Mouse (Mus musculus): Measurements from ENCODE around the gene Btbd9.
"Not testable (repeated sequence)": the region's sequence is repeated elsewhere in the genome, so short reads cannot be mapped to it uniquely, and the experiment has no call there.

The Btbd9 gene

DNA sequence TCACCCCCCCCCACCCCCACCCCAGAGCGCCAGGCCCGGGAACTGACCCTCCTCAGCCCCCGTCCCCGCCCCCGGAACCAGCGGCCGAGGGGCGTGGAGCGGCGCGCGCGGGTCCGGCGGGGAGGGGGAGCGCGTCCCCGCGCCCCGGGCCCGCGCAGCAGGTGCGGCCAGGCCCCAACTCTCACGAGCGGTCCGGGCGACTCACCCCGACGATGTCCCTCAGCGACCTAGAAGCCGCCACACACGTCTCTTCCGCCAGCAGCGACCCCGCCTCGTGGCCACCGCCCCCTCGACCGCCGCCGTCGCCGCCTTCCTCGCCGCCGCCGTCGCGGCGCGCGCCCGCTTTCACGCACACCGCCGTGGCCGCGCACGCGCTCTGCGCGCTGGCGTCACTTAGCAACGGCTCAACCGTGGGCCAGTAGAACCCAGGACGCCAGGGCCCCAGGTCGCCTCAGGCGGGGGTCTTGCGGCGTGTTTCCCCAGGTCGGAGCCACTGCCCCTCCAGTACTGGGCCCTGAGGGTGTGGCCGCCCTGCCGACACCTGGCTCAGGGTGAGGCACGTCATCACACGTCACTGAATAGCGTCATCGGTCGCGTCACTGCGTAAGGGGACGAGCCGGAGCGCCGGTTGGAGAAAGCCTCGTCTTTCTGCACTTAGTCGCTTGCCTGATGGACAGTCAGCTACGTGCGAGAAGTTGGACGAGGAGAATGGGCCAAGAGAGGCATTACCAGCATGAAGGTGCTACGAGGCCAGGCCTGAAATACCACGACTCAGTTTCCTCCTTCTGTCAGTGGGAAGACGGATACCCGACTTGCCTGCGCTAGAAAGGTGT, at the start of gene Btbd9:
Gene Btbd9, minus strand, starts transcription at position 548 of the 833 bp plus-strand sequence.
- peak; percentile 84 to 97 for DNase-seq (ENCODE audit: low spot score in 2 of 2)

DNA sequence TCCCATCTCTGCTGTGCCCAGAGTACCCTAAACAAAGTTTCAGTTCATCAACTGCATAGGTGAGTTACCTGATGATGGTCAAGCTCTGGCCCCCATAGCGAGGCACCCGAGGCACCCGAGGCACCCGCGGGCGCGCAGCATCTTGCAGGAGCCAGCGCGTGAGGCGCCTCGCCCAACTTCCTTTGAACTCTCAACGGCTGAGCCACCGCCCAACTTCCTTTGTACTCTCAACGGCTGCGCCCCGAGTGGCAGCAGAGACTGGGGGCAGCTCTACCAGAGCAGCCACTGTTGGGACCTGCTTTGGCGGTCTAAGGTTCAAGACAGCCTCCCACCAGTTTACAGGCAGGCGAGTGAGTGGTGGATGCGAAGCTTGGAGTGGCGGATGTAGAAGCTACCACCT, 47.8 kb upstream of the Btbd9 start, which contains the start of gene Dnah8:
Gene Dnah8, plus strand, starts transcription at position 223 of the 400 bp plus-strand sequence.
- DNase-seq (ENCODE audit: low spot score in 2 of 2), result not testable (repeated sequence)

DNA sequence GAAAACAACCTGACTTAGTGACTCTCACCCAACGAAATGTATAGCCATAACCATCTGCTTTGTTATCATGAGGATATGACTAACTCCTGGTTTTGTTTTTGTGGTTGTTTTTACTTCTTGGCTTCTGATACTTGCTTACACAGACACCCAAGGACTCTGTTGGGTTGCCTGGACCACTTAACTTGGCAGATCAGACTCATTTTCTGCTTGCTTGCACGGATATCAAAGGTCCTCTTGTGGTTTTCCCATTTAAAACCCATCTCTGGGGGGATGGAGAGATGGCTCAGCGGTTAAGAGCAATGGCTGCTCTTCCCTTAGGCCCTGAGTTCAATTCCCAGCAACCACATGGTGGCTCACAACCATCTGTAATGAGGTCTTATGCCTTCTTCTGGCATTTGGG, 46.9 kb upstream of the Btbd9 start:
- peak in 1 of 2 experiments; percentile 15 for DNase-seq (ENCODE audit: low spot score in 2 of 2)

DNA sequence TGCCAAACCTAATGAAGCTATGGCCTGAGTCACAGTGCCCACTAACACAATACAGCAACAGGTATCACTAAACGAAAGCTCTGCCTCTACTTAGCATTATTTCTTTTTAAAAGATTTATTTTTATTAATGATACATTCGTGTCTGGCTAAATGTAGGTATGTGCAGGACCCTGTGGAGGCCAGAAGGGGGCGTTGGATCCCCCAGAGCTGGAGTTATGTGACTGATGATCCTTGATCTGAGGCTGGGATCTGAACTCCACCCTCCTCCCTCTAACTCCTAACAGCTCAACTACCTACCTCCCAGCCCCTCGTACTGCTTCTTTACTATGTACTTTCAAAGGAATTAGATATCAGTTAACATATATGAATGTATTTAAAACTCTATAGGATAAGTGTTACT, 45.2 kb upstream of the Btbd9 start:
- DNase-seq (ENCODE audit: low spot score in 2 of 2), result no peak

GRCm38 (mm10) chr17:30620548-30620947, 44.3 kb upstream of the Btbd9 start:
- no peak for DNase-seq (ENCODE audit: low spot score in 2 of 2)

DNA sequence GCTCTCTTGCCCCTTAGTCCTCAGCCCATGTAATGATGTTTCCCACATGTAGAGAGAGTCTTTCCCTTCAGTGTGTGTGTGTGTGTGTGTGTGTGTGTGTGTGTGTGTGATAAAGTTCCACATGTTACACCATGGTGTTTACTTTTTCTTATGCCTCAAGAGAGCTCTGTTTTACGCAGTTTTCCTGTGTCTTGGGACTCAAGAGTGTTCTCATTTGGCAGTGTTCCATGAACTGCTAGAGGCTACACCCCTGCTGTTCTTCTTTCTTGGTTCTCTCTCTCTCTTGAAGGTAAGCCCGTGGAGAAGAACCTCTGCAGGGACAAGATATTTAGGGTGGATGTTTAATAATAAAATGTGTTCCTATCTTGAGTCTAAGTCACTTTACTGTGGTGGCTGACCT, 42.9 kb upstream of the Btbd9 start:
- peak in 1 of 2 experiments; percentile 10 for DNase-seq (ENCODE audit: low spot score in 2 of 2)

DNA sequence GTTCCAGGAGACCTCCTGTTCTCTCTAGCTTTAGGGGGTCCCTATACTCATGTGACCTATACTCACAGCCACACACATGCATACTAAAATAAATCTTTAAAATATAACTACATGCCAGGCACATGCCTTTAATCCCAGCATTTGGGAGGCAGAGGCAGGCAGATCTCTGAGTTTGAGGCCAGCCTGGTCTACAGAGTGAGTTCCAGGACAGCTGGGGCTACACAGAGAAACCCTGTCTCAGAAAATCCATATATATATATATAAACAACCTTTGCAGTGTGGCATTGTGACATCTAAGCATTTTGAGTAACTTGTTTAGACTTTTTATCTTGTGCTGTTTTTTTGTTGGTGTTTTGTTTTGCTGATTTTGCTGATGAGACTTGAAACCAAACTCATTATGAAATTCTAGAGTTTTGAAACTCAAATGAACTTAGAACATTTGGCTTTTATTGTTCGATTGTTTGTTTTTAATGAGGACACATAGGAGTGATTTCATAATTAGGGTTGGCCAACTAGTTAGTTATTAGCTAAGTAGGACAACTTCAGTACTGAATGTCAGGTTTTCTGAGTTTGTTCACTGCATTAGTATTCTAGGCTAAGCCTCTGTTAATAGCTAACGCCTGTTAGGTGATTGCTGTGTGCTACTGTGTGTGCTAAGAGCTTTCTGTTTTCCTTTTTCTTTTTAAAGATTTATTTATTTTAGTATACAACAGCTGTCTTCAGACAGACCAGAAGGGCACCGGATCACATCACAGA, 42.0 kb upstream of the Btbd9 start:
- DNase-seq (ENCODE audit: low spot score in 2 of 2), result peak in 1 of 2 experiments; percentile 16

DNA sequence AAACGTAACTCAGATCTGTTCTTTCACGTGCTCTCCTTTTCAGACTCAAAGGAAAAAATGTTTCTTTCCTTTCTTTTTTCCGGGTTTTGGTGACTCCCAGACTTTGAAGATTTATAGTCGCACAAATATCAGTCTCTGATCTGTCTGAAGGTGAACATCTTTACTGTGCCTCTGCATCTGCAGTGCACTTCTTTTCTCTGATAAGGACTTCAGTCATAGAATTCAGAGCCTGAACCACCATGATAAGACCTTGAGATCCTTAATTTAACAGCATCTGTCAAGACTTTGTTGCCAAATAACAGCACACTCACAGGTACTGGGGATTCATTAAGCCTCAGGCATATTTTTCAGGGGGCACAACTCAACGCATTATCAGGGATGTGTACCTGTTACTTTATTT, 39.9 kb upstream of the Btbd9 start:
- no peak for DNase-seq (ENCODE audit: low spot score in 2 of 2)

- no peak for DNase-seq (ENCODE audit: low spot score in 2 of 2)
These were observed 37.1 kb upstream of the Btbd9 start for GRCm38 (mm10) chr17:30613350-30613749.

- peak; percentile 100 for DNase-seq (ENCODE audit: low spot score in 2 of 2)
These were observed 36.0 kb upstream of the Btbd9 start for GRCm38 (mm10) chr17:30612075-30612859.

DNA sequence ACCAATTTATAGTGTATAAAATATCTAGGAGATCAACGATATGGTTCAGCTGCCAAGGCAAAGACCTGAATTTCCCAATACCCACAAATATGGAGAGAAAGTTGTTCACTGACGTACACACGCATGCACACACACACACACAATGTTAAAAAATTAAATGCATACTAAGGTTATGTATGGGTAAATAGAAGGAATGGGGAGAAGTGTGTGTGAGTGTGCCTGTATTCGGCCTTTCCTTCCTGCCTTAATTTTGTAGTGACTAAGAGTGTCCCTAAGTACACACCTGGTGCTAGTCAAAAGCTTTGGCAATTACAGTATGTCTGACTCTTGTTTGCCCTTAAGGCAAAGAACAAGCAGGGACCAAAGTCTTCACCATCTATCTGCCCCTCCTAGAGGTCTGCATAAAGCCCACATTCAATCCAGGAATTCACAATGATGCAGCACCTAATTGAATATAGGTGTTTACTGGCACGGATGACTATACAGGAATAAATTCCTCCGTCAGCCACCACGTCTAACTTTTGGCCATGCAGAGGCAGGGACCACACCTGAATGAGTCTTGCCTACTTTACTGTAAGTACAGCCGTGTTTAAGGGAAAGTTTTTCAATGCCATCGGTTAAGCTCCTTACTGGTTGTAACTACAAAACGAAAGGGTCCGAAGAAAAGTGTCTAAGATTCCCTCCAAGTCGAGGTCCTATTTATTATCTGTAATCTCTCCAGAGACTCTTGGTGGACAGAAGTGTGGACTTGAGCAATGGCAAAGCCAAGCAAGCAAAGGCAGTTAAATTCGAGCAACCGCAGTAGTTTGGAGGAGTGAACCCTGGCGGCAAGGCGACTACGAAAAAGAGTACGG, 35.2 kb upstream of the Btbd9 start:
- DNase-seq (ENCODE audit: low spot score in 2 of 2), result peak in 1 of 2 experiments; percentile 7

DNA sequence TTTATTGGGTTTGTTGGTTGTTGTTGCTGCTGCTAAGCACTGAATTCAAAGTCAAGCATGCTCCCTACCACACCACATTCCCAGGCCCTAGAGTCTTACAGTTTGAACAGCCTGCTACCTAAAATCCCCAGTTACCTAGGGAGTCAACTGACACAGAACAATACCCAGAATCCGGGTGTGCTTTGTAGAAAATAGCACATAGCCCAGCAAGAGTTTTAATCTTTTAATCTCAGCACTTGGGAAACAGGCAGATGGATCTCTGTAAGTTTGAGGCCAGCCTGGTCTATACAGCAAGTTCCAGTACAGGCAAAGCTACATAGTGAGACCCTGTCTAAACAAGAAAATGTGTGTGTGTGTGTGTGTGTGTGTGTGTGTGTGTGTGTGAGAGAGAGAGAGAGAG, 34.5 kb upstream of the Btbd9 start:
- DNase-seq (ENCODE audit: low spot score in 2 of 2), result peak in 1 of 2 experiments; percentile 6

DNA sequence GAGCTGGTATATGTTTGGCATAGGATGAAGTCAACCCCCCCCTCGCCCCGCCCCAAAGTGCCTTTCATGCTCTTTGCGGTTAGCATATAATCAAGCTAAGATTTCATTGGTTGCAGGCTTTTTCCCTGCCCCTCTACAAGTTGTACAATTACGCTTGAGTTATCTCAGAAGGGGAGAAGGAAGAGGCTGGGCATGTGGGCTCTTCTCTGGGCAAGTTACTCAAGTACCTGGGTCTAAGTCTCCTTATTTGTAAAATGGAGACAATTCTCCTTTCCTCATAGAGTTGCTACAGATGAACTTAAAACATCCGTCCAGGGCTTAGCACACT, 33.7 kb upstream of the Btbd9 start:
- no peak for DNase-seq (ENCODE audit: low spot score in 2 of 2)

- peak in 1 of 2 experiments; percentile 18 for DNase-seq (ENCODE audit: low spot score in 2 of 2)
These were observed 33.2 kb upstream of the Btbd9 start for GRCm38 (mm10) chr17:30609305-30609979.

GRCm38 (mm10) chr17:30607909-30608495, 31.7 kb upstream of the Btbd9 start:
- DNase-seq (ENCODE audit: low spot score in 2 of 2), result peak in 1 of 2 experiments; percentile 10

GRCm38 (mm10) chr17:30607330-30607729, 31.0 kb upstream of the Btbd9 start:
- no peak for DNase-seq (ENCODE audit: low spot score in 2 of 2)

DNA sequence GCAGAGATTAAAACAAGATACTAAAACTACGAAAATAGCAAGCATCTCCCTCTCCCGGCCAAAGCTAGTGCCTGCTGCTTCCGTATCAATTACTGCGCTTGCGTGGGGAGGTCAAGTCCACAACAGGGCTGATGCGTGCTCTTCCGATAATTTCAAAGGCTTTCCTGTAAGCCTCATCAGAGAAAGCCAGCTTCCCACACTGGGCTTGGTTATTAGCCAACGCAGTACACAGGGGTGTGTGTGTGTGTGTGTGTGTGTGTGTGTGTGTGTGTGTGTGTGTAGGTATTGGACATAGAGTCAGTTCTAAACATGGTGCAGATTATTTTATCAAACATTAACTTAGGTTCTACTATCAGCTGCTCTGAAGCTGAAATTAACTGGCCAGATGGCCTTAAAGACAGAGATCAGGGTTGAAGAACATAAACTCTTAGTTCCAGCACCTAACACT, 30.4 kb upstream of the Btbd9 start:
- no peak for DNase-seq (ENCODE audit: low spot score in 2 of 2)

DNA sequence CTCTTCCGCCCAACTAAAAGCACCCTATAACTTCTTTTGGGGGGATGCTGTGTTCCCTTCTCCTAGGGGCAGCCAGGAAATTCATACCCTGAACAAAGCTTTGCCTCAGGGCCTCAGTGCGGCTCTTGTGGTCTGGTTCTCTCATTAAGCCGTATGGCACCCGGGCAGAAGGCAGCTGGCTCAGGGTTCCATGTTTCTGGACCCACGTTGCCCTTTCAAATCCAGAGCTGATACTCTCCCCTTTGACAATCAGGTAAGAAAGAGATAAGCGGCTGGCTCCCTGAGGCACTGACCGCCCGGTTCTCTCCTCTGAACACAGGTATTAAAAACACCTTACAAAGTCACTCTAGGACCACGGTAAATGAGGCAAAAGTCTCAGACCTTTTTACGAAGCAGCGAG, 29.9 kb upstream of the Btbd9 start:
- no peak for DNase-seq (ENCODE audit: low spot score in 2 of 2)

DNA sequence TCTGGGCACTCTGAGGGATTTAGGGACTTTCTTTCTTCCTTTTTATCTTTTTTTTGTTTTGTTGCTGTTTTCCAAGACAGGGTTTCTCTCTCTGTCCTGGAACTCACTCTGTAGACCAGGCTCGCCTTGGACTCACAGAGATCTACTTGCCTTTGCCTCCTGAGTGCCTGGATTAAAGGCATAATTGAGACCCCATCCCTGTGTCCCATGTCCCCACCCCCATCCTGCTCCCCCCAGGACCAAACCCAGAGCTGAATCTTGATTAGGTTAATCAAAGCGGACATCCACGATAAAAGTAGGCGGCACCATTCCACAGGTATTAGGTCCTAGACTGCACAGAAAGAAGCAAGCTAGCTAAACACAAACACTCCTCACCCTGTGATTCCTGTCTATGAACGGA, 28.7 kb upstream of the Btbd9 start:
- no peak for DNase-seq (ENCODE audit: low spot score in 2 of 2)

GRCm38 (mm10) chr17:30604296-30604695, 28.0 kb upstream of the Btbd9 start:
- no peak for DNase-seq (ENCODE audit: low spot score in 2 of 2)
